Mouse (Mus musculus) liver, postnatal 0 days (tissue): ENCODE data around the gene Fbll1. TPM values are rescaled to one million over a fixed set of nuclear protein-coding genes. Genes with fewer than 3 reads are reported as not detected.

ENCODE experiments used
- ATAC-seq: fragments of 200-750 bp; cut with Nextera tagmentation; 2 replicates; pipeline ENCODE4 v1.8.0; 2017; ENCODE audit warnings: mild to moderate bottlenecking, moderate library complexity
- DNase-seq: peaks from one replicate; pipeline ENCODE4 v3.0.0-alpha.2; 2016
- H3K27ac ChIP-seq: fragments of 300-500 bp; sonication (generic); 2 replicates; pipeline ENCODE4 v1.5.1; 2014; ENCODE audit warnings: antibody characterized with exemption, moderate library complexity, mild to moderate bottlenecking, low read depth
- H3K27me3 ChIP-seq: fragments of 300-500 bp; sonication (generic); 2 replicates; pipeline ENCODE4 v1.6.1; 2014; ENCODE audit warnings: low read length, control low read depth, mixed read lengths; ENCODE audit not compliant: insufficient read depth
- H3K36me3 ChIP-seq: fragments of 300-500 bp; sonication (generic); replicated peaks from 2 replicates; pipeline ENCODE4 v1.6.1; 2014; ENCODE audit warnings: mild to moderate bottlenecking, control low read depth, low read length, moderate library complexity, mixed read lengths; ENCODE audit not compliant: insufficient read depth
- H3K4me1 ChIP-seq: fragments of 300-500 bp; sonication (generic); 2 replicates; pipeline ENCODE4 v1.6.1; 2014; ENCODE audit warnings: antibody characterized with exemption, mild to moderate bottlenecking, control low read depth; ENCODE audit not compliant: insufficient read depth
- H3K4me2 ChIP-seq: fragments of 300-500 bp; sonication (generic); 2 replicates; pipeline ENCODE4 v1.6.1; 2014; ENCODE audit warnings: low read depth, mild to moderate bottlenecking, low read length, moderate library complexity, mixed read lengths
- H3K4me3 ChIP-seq: fragments of 300-500 bp; sonication (generic); 2 replicates; pipeline ENCODE4 v1.5.1; 2014; ENCODE audit warnings: low read depth, low read length
- H3K9ac ChIP-seq: fragments of 300-500 bp; sonication (generic); replicated peaks from 2 replicates; pipeline ENCODE4 v1.6.1; 2014; ENCODE audit warnings: mild to moderate bottlenecking, moderate library complexity
- H3K9me3 ChIP-seq: fragments of 300-500 bp; sonication (generic); 2 replicates; pipeline ENCODE4 v1.6.1; 2016; ENCODE audit warnings: mild to moderate bottlenecking, control low read depth, low read length, mixed read lengths
- CTCF ChIP-seq: sonication (generic); IDR thresholded peaks from 2 replicates; pipeline ENCODE4 v1.5.1; 2016; ENCODE audit warnings: antibody characterized with exemption, low read depth
- EP300 ChIP-seq: IDR thresholded peaks from 2 replicates; pipeline ENCODE4 v1.6.1; 2016; ENCODE audit warnings: antibody characterized with exemption, low read depth, mild to moderate bottlenecking
- WGBS: fragments of 180-500 bp; shearing (Covaris S2); extraction: QIAGEN DNeasy Blood & Tissue Kit; methylation state at CpG from one replicate; pipeline ENCODE4 v1.1.7; 2014; ENCODE audit not compliant: insufficient replicate concordance; 5-methylcytosine and 5-hydroxymethylcytosine counted together
- polyA plus RNA-seq: library from polyadenylated mRNA; unstranded; fragments of >200 nt; fragmentation: Nextera tagmentation; extraction: Ambion mirVana; gene quantifications from 2 replicates; pipeline ENCODE4 v1.2.1, GENCODE M21; 2015

Fbll1 gene
- polyA plus RNA-seq, 1 experiment from 2014 or later: not detected

GRCm38 (mm10) chr11:35788443-35788842, 10.2 kb downstream of the Fbll1 start:
- WGBS: 70% methylated on average over 2 of the region's 2 CpGs
- no peaks in the 10 kb centered on the region for H3K27me3 ChIP-seq
- ATAC-seq (no peak), DNase-seq (no peak)
- no peak overlapping the region for H3K4me2 ChIP-seq
- H3K4me3 ChIP-seq: no peak overlapping the region
- no peaks in the 10 kb centered on the region for H3K9me3 ChIP-seq
- no peak for TF ChIP-seq CTCF
- TF ChIP-seq EP300: no peak
- no peaks in the 10 kb centered on the region for H3K4me1 ChIP-seq
- H3K9ac ChIP-seq: no peak overlapping the region
- H3K36me3 ChIP-seq: peaks cover 29% of the 10 kb centered on the region
- H3K27ac ChIP-seq: no peak overlapping the region

GRCm38 (mm10) chr11:35784537-35784936, 14.1 kb downstream of the Fbll1 start:
- H3K27ac ChIP-seq: peak overlapping the region; percentile 34; the same call in 1 of the 2 replicates
- no peaks in the 10 kb centered on the region for H3K4me1 ChIP-seq
- no peaks in the 10 kb centered on the region for H3K27me3 ChIP-seq
- no peaks in the 10 kb centered on the region for H3K9me3 ChIP-seq
- DNase-seq: no peak
- no peak overlapping the region for H3K9ac ChIP-seq
- H3K36me3 ChIP-seq: peaks cover 43% of the 10 kb centered on the region
- no peak overlapping the region for H3K4me2 ChIP-seq
- WGBS: 88% methylated on average over 4 of the region's 4 CpGs
- ATAC-seq: no peak
- no peak for TF ChIP-seq CTCF
- TF ChIP-seq EP300: no peak
- no peak overlapping the region for H3K4me3 ChIP-seq

- TF ChIP-seq EP300 (no peak), CTCF (no peak)
- H3K27ac ChIP-seq: peak overlapping the region; percentile 67; the same call in 1 of the 2 replicates
- H3K9ac ChIP-seq: no peak overlapping the region
- DNase-seq (no peak), ATAC-seq (peak; percentile 64)
- 67% methylated on average over 3 of the region's 3 CpGs for WGBS
- no peak overlapping the region for H3K4me2 ChIP-seq
- H3K36me3 ChIP-seq: peaks cover 49% of the 10 kb centered on the region
- H3K4me1 ChIP-seq: no peaks in the 10 kb centered on the region
- H3K27me3 ChIP-seq: no peaks in the 10 kb centered on the region
- no peaks in the 10 kb centered on the region for H3K9me3 ChIP-seq
- no peak overlapping the region for H3K4me3 ChIP-seq
Measured at GRCm38 (mm10) chr11:35784002-35784401, 14.7 kb downstream of the Fbll1 start.

- Histone ChIP-seq H3K27me3 (no peaks in the 10 kb centered on the region), H3K9me3 (no peaks in the 10 kb centered on the region), H3K4me3 (no peak overlapping the region), H3K4me2 (no peak overlapping the region), H3K36me3 (peaks cover 58% of the 10 kb centered on the region), H3K9ac (no peak overlapping the region), H3K27ac (peak overlapping the region; percentile 67; the same call in 1 of the 2 replicates), H3K4me1 (no peaks in the 10 kb centered on the region)
- peak; percentile 30; the same call in 1 of the 2 replicates for TF ChIP-seq EP300
- peak; percentile 65 for TF ChIP-seq CTCF
- peak; percentile 49 for DNase-seq
- peak; percentile 95 for ATAC-seq
- 74% methylated on average over 5 of the region's 5 CpGs for WGBS
Measured at GRCm38 (mm10) chr11:35783038-35783437, 15.6 kb downstream of the Fbll1 start.

GRCm38 (mm10) chr11:35782444-35782843, 16.2 kb downstream of the Fbll1 start:
- TF ChIP-seq EP300: no peak
- TF ChIP-seq CTCF: no peak
- Histone ChIP-seq H3K4me3 (no peak overlapping the region), H3K27me3 (no peaks in the 10 kb centered on the region), H3K9me3 (no peaks in the 10 kb centered on the region), H3K9ac (no peak overlapping the region), H3K36me3 (peaks cover 64% of the 10 kb centered on the region), H3K4me2 (no peak overlapping the region), H3K27ac (no peak overlapping the region), H3K4me1 (no peaks in the 10 kb centered on the region)
- WGBS: 84% methylated on average over 3 of the region's 3 CpGs
- no peak for DNase-seq
- ATAC-seq: no peak

GRCm38 (mm10) chr11:35780336-35780735, 18.3 kb downstream of the Fbll1 start:
- peaks cover 59% of the 10 kb centered on the region for H3K36me3 ChIP-seq
- no peak overlapping the region for H3K4me2 ChIP-seq

GRCm38 (mm10) chr11:35776452-35776851, 22.2 kb downstream of the Fbll1 start:
- no peak overlapping the region for H3K27ac ChIP-seq
- no peak overlapping the region for H3K9ac ChIP-seq
- no peak overlapping the region for H3K4me2 ChIP-seq
- peaks cover 29% of the 10 kb centered on the region for H3K36me3 ChIP-seq
- peaks cover 5% of the 10 kb centered on the region; the same call in 1 of the 2 replicates for H3K4me1 ChIP-seq
- TF ChIP-seq EP300 (no peak), CTCF (no peak)
- whole genome bisulfite sequencing: 72% methylated on average over 3 of the region's 3 CpGs
- no peaks in the 10 kb centered on the region for H3K27me3 ChIP-seq
- no peak overlapping the region for H3K4me3 ChIP-seq
- ATAC-seq (no peak), DNase-seq (no peak)
- H3K9me3 ChIP-seq: no peaks in the 10 kb centered on the region

More at GRCm38 (mm10) chr11:35780336-35780735, 18.3 kb downstream of the Fbll1 start:
- H3K9ac ChIP-seq: no peak overlapping the region
- TF ChIP-seq CTCF (no peak), EP300 (no peak)
- H3K4me3 ChIP-seq: no peak overlapping the region
- 78% methylated on average over 3 of the region's 3 CpGs for WGBS
- ATAC-seq (no peak), DNase-seq (no peak)
- H3K27ac ChIP-seq: no peak overlapping the region
- no peaks in the 10 kb centered on the region for H3K4me1 ChIP-seq
- H3K27me3 ChIP-seq: no peaks in the 10 kb centered on the region
- no peaks in the 10 kb centered on the region for H3K9me3 ChIP-seq
